Mouse (Mus musculus): ENCODE measurements at regions not wholly inside any gene's neighbourhood (a gene's known extent, or its start where the extent isn't known, plus 50 kb on each side); places are given as distances from the start of the nearest gene placed in this dataset.

GRCm38 (mm10) chr2:173418951-173419350, 103.4 kb upstream of the 1700021F07Rik start:
- DNase-seq (ENCODE audit: low read depth): no peak

- DNase-seq (ENCODE audit: low read depth): no peak
Observed at GRCm38 (mm10) chr2:173419972-173420391, 102.4 kb upstream of the 1700021F07Rik start.

- no peak for DNase-seq (ENCODE audit: low read depth)
Observed at GRCm38 (mm10) chr2:173420481-173420880, 101.9 kb upstream of the 1700021F07Rik start.

- no peak for DNase-seq (ENCODE audit: low read depth)
Observed at GRCm38 (mm10) chr2:173424875-173425274, 97.5 kb upstream of the 1700021F07Rik start.

- no peak for DNase-seq (ENCODE audit: low read depth)
Observed at GRCm38 (mm10) chr2:173425754-173426153, 96.6 kb upstream of the 1700021F07Rik start.

- DNase-seq (ENCODE audit: low read depth): no peak
Observed at GRCm38 (mm10) chr2:173426191-173427065, 96.0 kb upstream of the 1700021F07Rik start.

- DNase-seq (ENCODE audit: low read depth): no peak
Observed at GRCm38 (mm10) chr2:173427888-173428450, 94.4 kb upstream of the 1700021F07Rik start.

- DNase-seq (ENCODE audit: low read depth): no peak
Observed at GRCm38 (mm10) chr2:173431841-173432240, 90.5 kb upstream of the 1700021F07Rik start.

GRCm38 (mm10) chr2:173432258-173432657, 90.1 kb upstream of the 1700021F07Rik start:
- DNase-seq (ENCODE audit: low read depth): no peak

- DNase-seq (ENCODE audit: low read depth): no peak
Observed at GRCm38 (mm10) chr2:173432886-173433624, 89.3 kb upstream of the 1700021F07Rik start.

- DNase-seq (ENCODE audit: low read depth): no peak
Observed at GRCm38 (mm10) chr2:173436580-173436979, 85.8 kb upstream of the 1700021F07Rik start.

GRCm38 (mm10) chr2:173439031-173439430, 83.4 kb upstream of the 1700021F07Rik start:
- DNase-seq (ENCODE audit: low read depth): no peak

GRCm38 (mm10) chr2:173442056-173442455, 80.3 kb upstream of the 1700021F07Rik start:
- no peak for DNase-seq (ENCODE audit: low read depth)

GRCm38 (mm10) chr2:173443262-173443661, 79.1 kb upstream of the 1700021F07Rik start:
- no peak for DNase-seq (ENCODE audit: low read depth)

GRCm38 (mm10) chr2:173444386-173444785, 78.0 kb upstream of the 1700021F07Rik start:
- DNase-seq (ENCODE audit: low read depth): no peak

- no peak for DNase-seq (ENCODE audit: low read depth)
Observed at GRCm38 (mm10) chr2:173445039-173445438, 77.3 kb upstream of the 1700021F07Rik start.

GRCm38 (mm10) chr2:173448546-173449187, 73.7 kb upstream of the 1700021F07Rik start:
- no peak for DNase-seq (ENCODE audit: low read depth)

GRCm38 (mm10) chr2:173449198-173449597, 73.2 kb upstream of the 1700021F07Rik start:
- DNase-seq (ENCODE audit: low read depth): no peak

- DNase-seq (ENCODE audit: low read depth): no peak
Observed at GRCm38 (mm10) chr2:173451993-173452481, 70.3 kb upstream of the 1700021F07Rik start.

GRCm38 (mm10) chr2:173452800-173453199, 69.6 kb upstream of the 1700021F07Rik start:
- no peak for DNase-seq (ENCODE audit: low read depth)

- no peak for DNase-seq (ENCODE audit: low read depth)
Observed at GRCm38 (mm10) chr2:173453569-173454405, 68.6 kb upstream of the 1700021F07Rik start.
